Mouse (Mus musculus) right cerebral cortex, postnatal 4 days (tissue): ENCODE data around the gene Krtap10-10.

Experiments used
- DNase-seq: peaks from one replicate; pipeline ENCODE4 v3.0.0-alpha.2; 2022

The Krtap10-10 gene

GRCm38 (mm10) chr10:77869651-77870050, 33.9 kb downstream of the Krtap10-10 start:
- DNase-seq: no peak

DNA sequence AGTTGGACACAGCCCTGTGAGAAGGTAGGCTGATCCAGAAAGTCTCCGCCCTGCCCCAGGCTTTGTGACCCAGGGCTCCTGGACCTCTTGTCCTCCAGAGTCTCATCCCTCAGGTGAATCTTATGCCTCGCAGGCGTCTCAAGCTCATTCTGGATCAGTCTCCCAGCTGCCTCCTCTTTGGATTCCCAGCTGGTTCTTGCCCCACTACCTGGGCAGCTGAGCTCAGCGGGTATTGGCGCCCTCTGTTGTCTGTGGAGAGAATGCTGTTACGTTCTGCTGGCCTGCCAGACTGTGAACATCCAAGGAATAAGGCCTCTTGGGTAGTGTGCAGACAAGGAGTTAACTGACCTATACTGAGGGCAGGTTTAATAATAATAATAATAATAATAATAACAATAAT, 43.2 kb downstream of the Krtap10-10 start:
- no peak for DNase-seq

DNA sequence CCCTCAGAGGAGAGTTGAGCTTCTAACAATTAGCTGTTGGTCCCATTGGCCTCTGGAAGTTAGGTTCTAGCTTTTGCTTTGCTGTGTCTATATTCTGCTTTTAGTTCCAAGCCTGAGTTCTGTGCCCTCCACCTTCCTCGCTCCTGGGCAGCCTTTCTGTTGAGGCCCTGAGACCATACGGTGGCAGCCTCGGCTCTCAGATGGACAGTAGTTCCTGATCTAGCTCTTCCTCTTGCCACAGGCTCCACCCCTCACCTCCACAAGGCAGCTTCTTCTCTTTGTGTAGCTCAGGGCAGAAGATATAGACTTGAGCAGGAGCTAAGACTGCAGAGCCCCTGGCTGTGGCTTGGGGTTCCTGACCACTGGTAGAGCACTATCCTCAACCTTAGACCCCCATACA, 44.6 kb downstream of the Krtap10-10 start:
- no peak for DNase-seq

- DNase-seq: no peak
Measured at GRCm38 (mm10) chr10:77882553-77882952, 46.8 kb downstream of the Krtap10-10 start.

DNA sequence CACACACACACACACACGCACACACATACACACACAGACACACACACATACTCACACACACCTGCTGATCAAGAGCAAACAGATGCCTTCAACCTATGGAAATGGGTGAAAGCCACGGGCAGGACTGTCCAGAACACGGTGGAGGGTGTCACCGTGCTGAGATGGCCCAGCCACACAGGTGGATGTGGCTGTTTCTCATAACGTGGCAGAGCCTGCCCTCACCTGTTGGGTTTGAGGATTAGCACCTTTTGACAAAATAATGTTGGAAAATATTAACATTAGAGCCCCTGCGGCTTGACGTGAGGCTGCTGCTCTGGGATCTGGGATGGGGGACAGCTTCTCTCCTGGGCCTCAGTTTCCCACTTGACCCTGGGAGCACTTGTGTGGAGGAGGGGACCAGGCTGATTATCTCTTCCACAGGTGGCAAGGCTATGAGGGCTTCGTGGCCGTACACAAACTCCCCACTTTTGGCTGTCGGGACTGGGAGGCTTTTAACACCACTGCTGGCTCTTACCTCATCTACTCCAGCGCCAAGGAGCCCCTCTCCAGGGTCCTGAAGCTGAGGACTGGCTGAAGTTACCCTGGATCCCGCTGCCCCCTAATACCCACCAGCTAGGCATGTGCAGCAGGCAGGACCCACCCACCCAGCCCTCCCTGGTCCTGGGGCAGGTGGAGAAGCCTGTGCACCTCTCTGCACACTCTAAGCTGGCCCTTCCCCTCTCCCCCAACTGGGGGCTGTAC, 50.4 kb downstream of the Krtap10-10 start:
- no peak for DNase-seq
